Mouse (Mus musculus) right cerebral cortex, postnatal 10 days (tissue): ENCODE measurements around the gene Ankrd13c.

Experiments used
- DNase-seq, 2 experiments: peaks; one replicate each; pipeline ENCODE4 v3.0.0; 2021; ENCODE audit warnings: low spot score in 2 of 2

The Ankrd13c gene

GRCm38 (mm10) chr3:157955466-157955865 is 8.4 kb downstream of the Ankrd13c start:
- DNase-seq, result no peak

DNA sequence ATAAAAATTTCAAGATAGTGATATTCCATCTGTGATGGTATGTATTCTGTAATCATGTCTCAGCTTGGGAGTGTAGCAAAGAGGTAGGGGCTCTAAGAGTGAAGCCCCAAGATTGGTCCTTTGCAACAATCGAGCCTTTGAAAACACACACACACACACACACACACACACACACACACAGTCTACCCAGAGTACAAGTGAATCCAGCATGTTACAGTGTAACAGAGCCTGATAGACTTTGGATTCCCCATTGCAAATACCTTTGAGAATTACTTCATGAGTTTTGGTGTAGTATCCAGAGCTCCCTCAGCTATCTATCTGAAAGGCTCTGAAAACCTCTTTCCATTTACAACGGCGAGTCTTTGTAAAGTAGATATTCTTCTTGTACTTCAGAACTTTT is 9.2 kb downstream of the Ankrd13c start:
- DNase-seq, result no peak

DNA sequence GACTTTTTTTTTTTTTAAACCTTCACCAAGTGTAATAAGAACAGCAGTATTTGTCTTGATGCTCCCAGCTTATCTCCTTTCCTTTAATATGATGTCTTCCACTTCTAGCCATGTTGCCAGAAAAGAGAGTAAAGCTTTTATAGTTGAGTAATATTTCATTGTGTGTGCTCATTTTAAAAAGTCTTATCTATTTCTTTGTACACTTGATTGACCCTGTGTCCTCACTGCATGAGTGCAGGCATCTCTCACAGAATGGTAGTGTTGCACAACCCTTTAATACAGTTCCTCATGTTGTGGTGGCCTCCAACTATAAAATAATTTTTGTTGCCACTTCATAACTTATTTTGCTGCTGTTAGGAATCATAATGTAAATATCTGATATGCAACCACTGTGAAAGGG is 10.3 kb downstream of the Ankrd13c start:
- no peak for DNase-seq

DNA sequence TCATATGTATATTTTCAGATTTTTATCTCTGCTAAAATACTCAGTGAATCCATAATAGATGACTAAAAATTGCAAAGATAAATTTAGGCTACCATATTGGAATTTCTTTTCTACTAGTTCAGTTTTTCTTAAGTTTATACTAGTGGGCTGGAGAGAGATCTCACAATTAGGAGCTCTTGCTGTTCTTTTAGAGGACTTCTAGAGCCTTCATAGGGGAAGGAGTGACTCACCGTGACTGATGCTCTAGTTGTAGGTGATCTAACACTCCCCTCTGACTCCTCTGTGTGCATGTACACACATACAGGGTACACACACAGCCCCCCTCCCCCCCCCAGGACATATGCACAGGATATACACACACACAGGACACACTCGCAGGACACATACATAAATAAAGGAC is 24.1 kb downstream of the Ankrd13c start:
- DNase-seq, result no peak

DNA sequence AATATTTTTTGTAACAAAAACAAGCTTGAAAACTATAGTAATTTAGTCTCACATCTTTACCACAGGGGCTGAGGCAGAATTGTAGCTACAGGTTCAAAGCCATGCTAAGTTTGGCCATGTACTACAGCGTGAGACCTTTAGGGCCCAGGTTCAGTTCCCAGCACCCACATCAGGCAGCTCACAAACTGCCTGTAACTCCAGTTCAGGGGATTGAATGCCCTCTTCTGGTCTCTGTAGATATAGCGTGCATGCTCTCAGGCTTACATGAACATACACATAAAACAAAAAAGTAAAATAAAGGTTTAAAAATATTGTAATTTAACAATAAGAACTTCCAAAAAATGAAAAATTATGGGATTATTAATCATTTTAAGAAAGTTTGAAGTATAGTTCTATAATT is 26.2 kb downstream of the Ankrd13c start:
- no peak for DNase-seq

DNA sequence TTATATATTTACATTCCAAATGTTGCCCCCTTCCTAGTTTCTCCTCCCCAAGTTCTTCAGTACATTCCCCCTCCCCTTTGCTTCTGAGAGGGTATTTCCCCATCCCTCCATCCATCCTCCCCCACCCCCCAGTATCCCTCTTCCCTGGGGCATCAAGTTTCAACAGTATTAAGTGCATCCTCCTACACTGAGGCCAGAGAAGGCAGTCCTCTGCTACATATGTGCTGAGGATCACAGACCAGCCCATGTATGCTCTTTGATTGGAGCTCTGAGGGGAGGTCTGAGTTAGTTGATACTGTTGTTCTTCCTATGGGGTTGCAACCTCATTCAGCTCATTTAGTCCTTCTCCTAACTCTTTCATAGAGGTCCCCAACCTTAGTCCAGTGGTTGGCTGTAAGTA is 32.6 kb downstream of the Ankrd13c start:
- no peak for DNase-seq

DNA sequence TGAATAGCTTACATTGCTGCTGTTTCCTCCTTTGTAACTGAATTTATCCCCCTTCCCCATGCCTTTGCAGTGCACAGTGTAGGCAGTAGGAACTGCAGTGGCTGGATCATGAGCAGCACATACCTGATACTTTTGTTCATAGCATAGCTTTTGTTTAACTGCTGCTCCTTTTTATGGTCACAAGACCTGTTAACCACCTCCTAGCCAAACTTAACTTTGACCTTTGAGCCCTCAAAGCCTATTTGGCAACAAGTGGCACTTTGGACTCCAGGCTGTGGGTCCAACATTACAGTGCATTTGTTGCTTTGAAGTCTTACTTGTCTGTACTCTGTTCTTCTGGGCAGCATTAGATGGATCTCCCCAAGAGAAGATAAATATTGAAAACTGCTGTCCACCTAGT is 46.3 kb downstream of the Ankrd13c start:
- DNase-seq, result no peak

GRCm38 (mm10) chr3:157995726-157996125 is 48.7 kb downstream of the Ankrd13c start:
- no peak for DNase-seq

DNA sequence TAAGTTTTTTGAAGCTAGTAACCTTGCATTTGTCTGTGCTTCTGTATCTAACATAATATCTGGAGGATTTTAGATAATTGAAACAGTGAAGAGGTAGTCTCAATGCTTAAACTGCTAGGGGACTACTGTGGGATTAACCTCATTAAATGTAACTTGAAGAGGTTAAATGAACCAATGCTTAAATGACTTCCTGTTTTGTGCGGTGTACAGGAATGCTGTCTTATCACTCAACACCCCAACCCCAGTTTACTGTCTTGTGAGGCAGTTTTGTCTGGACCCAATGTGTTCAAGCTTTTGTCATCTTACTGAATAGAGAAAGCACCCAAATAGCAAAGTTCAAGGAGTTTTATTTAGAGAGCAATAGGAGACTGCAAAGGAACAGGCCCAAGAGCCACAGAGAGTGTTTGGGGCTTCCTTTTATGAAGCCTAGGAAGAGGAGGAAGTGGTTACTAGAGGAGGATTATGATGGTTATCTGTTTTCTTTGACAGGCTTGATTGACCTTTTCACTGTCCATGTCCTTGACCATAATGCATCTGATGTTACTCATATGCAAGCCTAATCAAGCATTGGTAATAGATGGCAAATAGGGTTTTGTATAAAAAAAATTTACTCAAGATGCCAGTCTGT is 51.8 kb downstream of the Ankrd13c start:
- DNase-seq, result no peak

GRCm38 (mm10) chr3:158008647-158009046 is 61.6 kb downstream of the Ankrd13c start:
- DNase-seq, result no peak

- DNase-seq, result no peak
Observed at GRCm38 (mm10) chr3:158009762-158010320, 62.8 kb downstream of the Ankrd13c start.

DNA sequence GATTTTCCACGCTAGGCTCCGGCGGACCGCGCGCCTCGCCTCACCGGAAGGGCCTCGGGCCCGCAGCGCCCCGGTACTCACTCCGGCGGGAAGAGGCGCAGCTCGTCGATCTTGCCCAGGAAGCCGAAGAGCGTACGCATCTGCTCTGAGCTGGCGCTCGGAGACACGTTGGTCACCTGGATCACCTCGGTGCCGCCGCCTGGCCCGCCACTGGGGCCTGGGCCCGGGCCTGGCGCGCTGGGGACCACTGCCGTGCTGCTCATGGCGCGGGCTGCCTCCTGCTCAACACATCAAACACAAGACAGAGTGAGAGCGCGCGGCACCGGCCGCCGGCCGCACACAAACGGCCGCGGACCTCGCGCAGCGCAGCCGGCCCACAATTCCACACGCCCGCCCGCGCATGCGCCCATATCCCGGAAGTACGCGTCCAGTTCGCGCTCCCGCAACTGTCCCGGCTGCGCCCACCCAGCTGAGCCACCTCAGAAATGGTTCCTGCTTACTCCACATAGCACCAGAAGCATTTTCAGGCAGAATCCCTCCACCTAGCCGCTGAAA is 84.4 kb downstream of the Ankrd13c start:
- peak; percentile 93 to 95 for DNase-seq

- DNase-seq, result no peak
Observed at GRCm38 (mm10) chr3:158032106-158032505, 85.1 kb downstream of the Ankrd13c start.

GRCm38 (mm10) chr3:158035866-158036265 is 88.8 kb downstream of the Ankrd13c start:
- DNase-seq, result peak in 1 of 2 experiments; percentile 29

DNA sequence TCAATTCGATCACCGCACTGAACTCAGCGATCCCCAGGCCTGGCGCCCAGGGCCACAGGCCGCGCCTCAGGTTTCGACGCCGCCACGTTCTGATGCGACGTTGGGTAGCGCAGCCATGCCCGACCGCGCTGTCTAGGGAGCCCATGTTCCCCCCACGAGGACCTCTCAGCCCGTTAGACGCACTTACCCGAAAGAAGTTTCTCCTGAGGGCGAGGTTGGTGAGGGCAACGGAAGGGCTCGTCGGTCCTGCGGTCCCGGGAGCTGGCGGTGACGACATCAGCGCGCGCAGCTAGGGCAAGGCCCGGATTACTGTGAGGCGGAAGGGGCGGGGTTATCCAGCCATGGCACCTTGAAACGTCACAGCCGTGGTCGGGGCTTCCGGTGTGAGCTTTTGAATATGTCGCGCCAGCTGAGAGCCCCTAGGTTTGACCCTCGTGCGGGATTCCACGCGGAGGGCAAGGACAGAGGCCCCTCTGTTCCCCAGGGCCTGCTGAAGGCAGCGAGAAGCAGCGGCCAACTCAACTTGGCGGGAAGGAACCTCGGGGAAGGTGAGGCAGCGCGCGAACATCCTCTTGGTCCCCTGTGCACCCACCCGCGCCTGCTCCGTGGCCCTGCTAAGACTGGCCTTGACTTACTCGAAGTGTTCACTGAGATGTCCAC is 89.4 kb downstream of the Ankrd13c start, which contains the start of the genes Srsf11 and Lrrc40:
TSS of gene Srsf11 (minus strand) at position 311 of the 660 bp plus-strand sequence.
TSS of gene Lrrc40 (plus strand) at position 334 of the 660 bp plus-strand sequence.
- DNase-seq, result peak; percentile 98

GRCm38 (mm10) chr3:158038106-158038505 is 91.1 kb downstream of the Ankrd13c start:
- DNase-seq, result no peak

- DNase-seq, result no peak
Observed at GRCm38 (mm10) chr3:158040755-158041154, 93.7 kb downstream of the Ankrd13c start.

- DNase-seq, result no peak
Observed at GRCm38 (mm10) chr3:158049508-158049907, 102.5 kb downstream of the Ankrd13c start.
